Mouse (Mus musculus): Measurements from ENCODE around the gene Cfap44.

DNA sequence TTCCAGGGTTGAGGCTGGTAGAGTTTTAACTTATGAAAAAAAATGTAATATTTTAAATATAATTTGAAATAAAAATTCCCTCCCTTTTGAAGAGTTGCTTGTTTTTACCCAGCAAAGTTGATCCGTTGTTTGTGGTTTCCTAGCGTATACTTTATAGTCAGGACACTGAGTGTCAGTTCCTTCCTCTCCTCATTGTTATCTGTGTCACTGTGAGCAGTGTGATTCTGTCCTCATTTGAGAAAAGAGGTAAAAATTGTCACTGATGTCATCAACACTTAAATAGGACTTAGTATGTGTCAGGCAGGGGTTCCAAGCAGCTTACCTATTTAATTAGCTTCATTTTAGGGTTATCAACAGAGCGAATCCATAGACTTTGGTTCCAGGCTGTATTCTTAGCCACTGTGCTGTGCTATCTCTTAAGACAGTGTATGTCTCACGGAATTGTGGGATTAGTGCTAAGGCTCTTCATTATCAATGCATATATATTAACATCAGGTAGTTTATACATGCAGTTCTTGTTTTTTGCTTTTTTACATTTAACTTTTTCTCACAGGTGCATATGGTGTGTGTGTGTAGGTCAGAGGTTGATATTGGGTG lies 44.7 kb upstream of the Cfap44 start:
- TF ChIP-seq CTCF (IDR thresholded peaks at IDR 0.05) (no peak), EP300 (IDR thresholded peaks at IDR 0.05) (no peak)
